Mouse (Mus musculus) hematopoietic stem cell, adult 5-6 weeks (primary cell): Measurements from ENCODE around the gene Ddx19b. TPM values are rescaled to one million over a fixed set of nuclear protein-coding genes. Genes with fewer than 3 reads are reported as not detected.
A peak's percentile ranks its signal among the peaks of the same experiment; 100 is the strongest.
"Not testable (repeated sequence)": the region's sequence is repeated elsewhere in the genome, so short reads cannot be mapped to it uniquely, and the experiment has no call there.

Experiments used
- ATAC-seq, 2 experiments: fragments of 125-278 bp in 1 of 2; replicated peaks in 1 of 2; 2 replicates each; pipeline ENCODE4 v1.8.0; 2016 to 2017; ENCODE audit warnings: inconsistent platforms in 2 of 2, mild to moderate bottlenecking in 2 of 2, moderate number of reproducible peaks in 2 of 2, low read depth in 1 of 2, moderate TSS enrichment in 1 of 2; ENCODE audit not compliant: low FRiP score in 2 of 2, poor library complexity in 2 of 2, severe bottlenecking in 2 of 2, insufficient read depth in 1 of 2, low TSS enrichment in 1 of 2
- total RNA-seq: library from RNA; stranded (forward); fragments of 172-1452, 232-1000 nt; gene quantifications from 2 replicates; pipeline ENCODE4 v1.2.3, GENCODE M21; 2017

Gene Ddx19b
- total RNA-seq, 1 experiment from 2014 or later, result 17.2 TPM

- ATAC-seq, result peak; percentile 86 to 91
Measured at GRCm38 (mm10) chr8:110987805-110988744, 43.5 kb downstream of the Ddx19b start.

DNA sequence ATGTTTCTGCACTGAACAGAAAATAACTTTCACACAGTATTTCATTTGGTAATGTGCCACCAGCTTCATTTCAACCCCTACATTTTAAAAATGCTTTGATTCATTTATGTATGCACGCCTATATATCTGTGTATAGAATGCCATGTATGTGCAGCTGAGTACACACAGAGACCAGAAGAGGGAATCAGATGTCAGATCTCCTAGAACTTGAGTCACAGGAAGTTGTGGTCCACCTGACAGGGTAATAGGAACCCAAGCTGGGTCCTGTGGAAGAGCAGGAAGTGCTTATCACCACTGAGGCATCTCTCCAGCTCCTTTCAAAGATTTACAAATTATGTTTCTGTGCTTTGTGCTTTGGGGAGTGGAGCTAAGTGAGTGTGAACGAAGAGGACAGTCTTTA is 50.2 kb downstream of the Ddx19b start:
- peak in 1 of 2 experiments; percentile 39; a peak in 1 of 4 replicates for ATAC-seq

- ATAC-seq, result not testable (repeated sequence)
Measured at GRCm38 (mm10) chr8:110977987-110978386, 53.6 kb downstream of the Ddx19b start.

DNA sequence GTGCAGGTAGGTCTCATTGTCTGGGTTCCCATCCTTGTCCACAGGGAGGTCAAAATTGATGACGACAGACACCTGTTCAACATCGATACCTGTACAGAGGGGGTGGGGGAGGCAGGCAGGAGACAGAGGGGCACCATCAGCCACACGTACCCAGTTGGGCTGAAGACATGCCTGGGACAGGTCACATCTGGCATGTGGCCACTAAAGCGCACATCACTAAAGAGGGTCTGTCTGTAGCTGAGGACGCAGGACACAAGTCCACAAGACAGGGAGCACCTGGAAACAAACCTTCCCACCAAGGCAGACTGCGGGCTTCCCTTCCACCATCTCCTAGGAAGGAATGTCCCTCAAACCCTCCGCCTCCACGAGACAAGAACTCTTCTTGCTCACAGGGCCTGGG is 55.0 kb downstream of the Ddx19b start:
- not testable (repeated sequence) for ATAC-seq

DNA sequence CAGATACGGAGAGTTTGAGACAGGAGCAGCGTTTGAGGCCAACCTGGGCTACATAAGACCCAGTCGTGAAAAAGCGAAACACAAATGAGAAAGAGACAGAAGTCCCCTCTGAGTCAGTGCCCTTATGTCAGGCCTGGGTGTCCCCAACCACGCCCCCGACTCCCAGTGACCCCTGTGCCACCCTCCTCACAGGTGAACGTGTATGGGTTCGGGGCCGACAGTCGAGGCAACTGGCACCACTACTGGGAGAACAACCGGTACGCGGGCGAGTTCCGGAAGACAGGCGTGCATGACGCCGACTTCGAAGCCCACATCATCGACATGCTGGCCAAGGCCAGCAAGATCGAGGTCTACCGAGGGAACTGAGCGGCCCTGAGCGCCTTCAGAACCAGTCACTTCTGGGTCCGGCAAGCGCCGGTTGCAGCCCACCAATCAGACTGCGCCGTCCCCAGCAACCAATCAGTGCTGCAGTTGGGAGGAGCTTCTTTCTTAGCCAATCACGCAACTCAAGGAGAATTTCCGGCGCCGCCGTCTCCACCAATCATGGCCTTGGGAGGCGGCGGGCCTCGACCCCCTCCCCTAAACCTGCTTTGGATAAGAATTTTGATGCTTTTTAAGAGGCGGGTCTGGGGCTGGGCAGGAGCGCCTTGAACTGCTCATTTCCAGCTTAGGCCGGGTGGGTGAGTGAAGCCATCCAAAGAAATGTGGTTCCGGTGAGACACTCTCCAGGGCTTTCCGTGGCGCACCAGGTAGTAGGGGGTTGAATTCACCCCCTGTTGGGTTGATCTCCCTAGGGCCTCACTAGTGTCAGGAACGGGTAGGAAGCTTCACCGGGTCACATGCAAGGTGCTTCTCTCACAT is 61.4 kb downstream of the Ddx19b start:
- ATAC-seq, result peak; percentile 95 to 98

DNA sequence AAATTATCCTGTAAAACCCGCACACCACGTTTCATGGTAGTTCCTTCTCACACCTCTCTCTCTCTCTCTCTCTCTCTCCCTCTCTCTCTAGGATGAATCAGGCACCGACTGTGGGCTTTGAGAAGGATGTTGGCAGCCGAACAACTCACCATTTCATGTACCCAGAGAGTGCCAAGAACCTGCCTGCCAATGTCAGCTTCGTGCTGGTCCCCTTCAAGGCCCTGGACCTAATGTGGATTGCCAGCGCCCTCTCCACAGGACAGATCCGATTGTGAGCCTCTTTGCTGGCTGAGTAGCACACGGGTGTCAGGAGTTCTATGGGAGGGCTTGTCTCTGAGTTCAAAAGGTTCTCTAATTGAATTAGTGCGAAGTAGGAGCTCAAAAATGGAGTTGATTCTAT is 64.2 kb downstream of the Ddx19b start:
- no peak for ATAC-seq

- no peak for ATAC-seq
Measured at GRCm38 (mm10) chr8:110966586-110966985, 65.0 kb downstream of the Ddx19b start.

GRCm38 (mm10) chr8:110965594-110965993 is 66.0 kb downstream of the Ddx19b start:
- no peak for ATAC-seq

GRCm38 (mm10) chr8:110964666-110965065 is 66.9 kb downstream of the Ddx19b start:
- no peak for ATAC-seq

GRCm38 (mm10) chr8:110963051-110963450 is 68.5 kb downstream of the Ddx19b start:
- ATAC-seq, result no peak

DNA sequence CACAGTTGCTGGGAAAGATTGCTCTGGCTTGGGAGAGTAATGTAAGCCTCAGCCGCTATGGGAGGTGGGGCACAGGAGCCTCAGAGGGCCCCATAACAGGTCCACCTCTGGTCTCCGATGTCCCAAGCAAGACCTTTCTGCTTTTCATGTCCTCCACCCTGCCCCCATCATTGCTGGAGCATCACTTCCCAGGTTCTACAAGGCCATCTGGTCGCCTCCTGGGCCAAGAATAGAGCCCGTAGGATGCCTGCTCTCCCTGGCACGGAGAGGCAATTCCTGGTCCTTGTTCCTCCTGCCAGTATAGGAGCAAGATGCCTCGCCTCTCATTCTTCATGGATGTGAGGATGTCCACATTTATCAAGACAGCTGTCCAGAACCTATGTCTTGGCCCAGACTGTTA is 71.6 kb downstream of the Ddx19b start:
- no peak for ATAC-seq

- no peak for ATAC-seq
Measured at GRCm38 (mm10) chr8:110959071-110959780, 72.3 kb downstream of the Ddx19b start.

GRCm38 (mm10) chr8:110958553-110958952 is 73.0 kb downstream of the Ddx19b start:
- not testable (repeated sequence) for ATAC-seq

- ATAC-seq, result no peak
Measured at GRCm38 (mm10) chr8:110958135-110958534, 73.4 kb downstream of the Ddx19b start.

GRCm38 (mm10) chr8:110957471-110957870 is 74.1 kb downstream of the Ddx19b start:
- ATAC-seq, result no peak

- ATAC-seq, result no peak
Measured at GRCm38 (mm10) chr8:110956619-110957450, 74.7 kb downstream of the Ddx19b start.

GRCm38 (mm10) chr8:110954776-110955175 is 76.8 kb downstream of the Ddx19b start:
- no peak for ATAC-seq
